ENCODE assay signal across 8 mouse cellular contexts in the genomic region with DNA sequence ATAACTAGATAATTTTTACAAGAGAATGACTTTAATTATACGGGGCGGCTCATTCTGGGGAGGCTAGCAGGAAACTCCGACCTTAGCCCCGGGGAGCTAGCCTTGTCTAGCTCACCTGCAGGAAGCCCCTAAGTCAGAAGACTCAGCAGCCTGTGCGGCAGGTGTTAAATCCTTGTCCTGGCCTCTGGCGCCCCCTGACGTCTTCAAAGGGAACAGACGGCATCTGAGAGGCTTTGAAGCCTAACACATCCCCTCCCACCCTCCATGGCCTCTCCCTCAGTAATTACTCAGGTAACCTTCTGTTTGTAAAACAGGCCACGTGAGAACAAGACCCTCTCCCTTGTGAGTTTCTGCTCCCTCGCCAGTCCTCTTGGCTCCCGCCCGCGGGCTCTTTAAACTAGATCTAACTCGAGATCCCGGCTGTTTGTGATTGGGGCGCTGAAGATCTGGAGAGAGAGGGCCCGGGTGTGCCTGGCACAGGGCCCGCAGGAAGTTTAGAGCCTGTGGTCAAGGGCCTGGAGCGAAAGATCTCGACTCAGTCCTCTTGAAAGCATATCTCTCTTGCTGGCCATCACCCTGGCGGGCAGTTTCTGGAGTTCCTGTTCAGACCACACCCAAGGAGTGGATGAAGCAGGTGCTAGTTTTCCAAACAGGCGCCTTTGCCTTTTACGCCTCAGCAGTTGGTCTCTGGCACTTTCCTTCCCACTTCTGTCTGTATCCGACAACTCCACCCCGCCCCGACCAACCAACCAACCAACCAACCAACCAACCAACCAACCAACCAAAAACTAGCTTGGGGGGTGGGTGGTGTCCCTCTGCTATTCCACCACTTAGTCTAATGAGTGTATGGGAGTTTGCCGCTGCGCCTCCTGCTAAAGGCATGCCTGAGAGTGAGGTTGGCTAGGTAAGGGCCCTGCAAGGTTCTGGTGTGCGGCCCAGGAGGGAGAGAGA. TPM values are rescaled to one million over a fixed set of nuclear protein-coding genes. Genes with fewer than 3 reads are reported as not detected.
DNase-seq lines count a peak whose midpoint lies in the region; ATAC-seq and TF ChIP-seq lines count a peak whose summit lies in the region.

No protein-coding gene starts in this region.

- TF ChIP-seq CTCF in CH12.LX (conservative IDR thresholded peaks at IDR 0.05 in 1 of 2, IDR thresholded peaks at IDR 0.05 in 1 of 2; ENCODE audit: low read depth in 2 of 2, low read length in 2 of 2), result peak; percentile 67 to 94

- peaks cover 36% of the 10 kb centered on the region for H3K27me3 ChIP-seq in CH12.LX (replicated peaks)
- peaks cover 34% of the 10 kb centered on the region for H3K27me3 ChIP-seq in heart, embryonic 14.5 days (ENCODE audit: control insufficient read depth, insufficient read depth, low read length)
- H3K27me3 ChIP-seq in liver, embryonic 15.5 days, result peaks cover 49% of the 10 kb centered on the region
- H3K27me3 ChIP-seq in neural tube, embryonic 12.5 days (replicated peaks), result peaks cover 26% of the 10 kb centered on the region
- peaks cover 14% of the 10 kb centered on the region for H3K27me3 ChIP-seq in stomach, embryonic 16.5 days (ENCODE audit: control insufficient read depth, insufficient read depth, low read length)

- no peak overlapping the region for H3K27ac ChIP-seq in CH12.LX (ENCODE audit: insufficient read depth, low read depth)
- no peak overlapping the region for H3K27ac ChIP-seq in heart, embryonic 14.5 days (replicated peaks in 1 of 2; ENCODE audit: control insufficient read depth in 1 of 2, insufficient read depth in 1 of 2, low read depth in 2 of 2, low read length in 2 of 2)
- H3K27ac ChIP-seq in liver, embryonic 15.5 days (replicated peaks), result no peak overlapping the region
- H3K27ac ChIP-seq in neural tube, embryonic 12.5 days, result no peak overlapping the region
- H3K27ac ChIP-seq in stomach, embryonic 16.5 days (ENCODE audit: low read length), result no peak overlapping the region

- dilution Hi-C loops in CH12.LX (cut with MboI; ENCODE audit: extremely low pct_ligation_motif_present, extremely low pct_unique_long_range_greater_than_20kb, low sequenced_read_pairs), result no loop called here

- TF ChIP-seq RAD21 in CH12.LX (IDR thresholded peaks at IDR 0.05; ENCODE audit: low read depth, low read length), result peak; percentile 95

- TF ChIP-seq EP300 in CH12.LX (IDR thresholded peaks at IDR 0.05; ENCODE audit: low read length), result no peak

- no peak for ATAC-seq in heart, embryonic 14.5 days (ENCODE audit: insufficient number of reproducible peaks, insufficient read depth, low FRiP score, low read depth)
- peak; percentile 47; the same call in 1 of the 2 replicates for ATAC-seq in liver, embryonic 15.5 days (ENCODE audit: insufficient read depth)
- peak; percentile 72 for ATAC-seq in neural tube, embryonic 12.5 days (ENCODE audit: low FRiP score, low read depth)
- peak; percentile 46; the same call in 1 of the 2 replicates for ATAC-seq in stomach, embryonic 16.5 days (ENCODE audit: insufficient read depth, low FRiP score)

- no peaks in the 10 kb centered on the region for H3K79me2 ChIP-seq in CH12.LX (replicated peaks; ENCODE audit: control insufficient read depth, extremely low read depth, insufficient read depth, poor library complexity, severe bottlenecking)

- no peak overlapping the region for H3K9ac ChIP-seq in CH12.LX (ENCODE audit: insufficient read depth, low read depth)
- H3K9ac ChIP-seq in heart, embryonic 14.5 days (ENCODE audit: low read length), result no peak overlapping the region
- H3K9ac ChIP-seq in liver, embryonic 15.5 days, result no peak overlapping the region
- no peak overlapping the region for H3K9ac ChIP-seq in neural tube, embryonic 12.5 days
- H3K9ac ChIP-seq in stomach, embryonic 16.5 days (ENCODE audit: low read length), result no peak overlapping the region

- no peaks in the 10 kb centered on the region for H3K9me3 ChIP-seq in CH12.LX (replicated peaks; ENCODE audit: low read length)
- no peaks in the 10 kb centered on the region for H3K9me3 ChIP-seq in heart, embryonic 14.5 days (ENCODE audit: control insufficient read depth, low read length)
- no peaks in the 10 kb centered on the region for H3K9me3 ChIP-seq in liver, embryonic 15.5 days (replicated peaks)
- H3K9me3 ChIP-seq in neural tube, embryonic 12.5 days, result no peaks in the 10 kb centered on the region
- H3K9me3 ChIP-seq in stomach, embryonic 16.5 days (replicated peaks; ENCODE audit: control insufficient read depth, low read length), result no peaks in the 10 kb centered on the region

- no peak for TF ChIP-seq POLR2A in CH12.LX (IDR thresholded peaks at IDR 0.05; ENCODE audit: low read depth, low read length)

- peak; percentile 78 for DNase-seq in CH12.LX (ENCODE audit: extremely low read depth)
- peak; percentile 31 for DNase-seq in c-Kit-negative CD71-positive TER-119-positive erythroid progenitor cells, embryonic 14.5 days (ENCODE audit: low read depth, low spot score)
- DNase-seq in fibroblast of lung, adult 2 months (ENCODE audit: low read depth), result peak; percentile 22
- peak; percentile 86 for DNase-seq in kidney, postnatal 10 days

- H3K4me3 ChIP-seq in CH12.LX (replicated peaks in 1 of 3; ENCODE audit: low read depth in 2 of 3, low read length in 2 of 3, poor library complexity in 1 of 3), result no peak overlapping the region
- peak overlapping the region in 1 of 2 experiments; percentile 4; a peak in 1 of 4 replicates for H3K4me3 ChIP-seq in heart, embryonic 14.5 days (ENCODE audit: control insufficient read depth in 1 of 2, insufficient read depth in 1 of 2, low read depth in 1 of 2, low read length in 2 of 2)
- H3K4me3 ChIP-seq in liver, embryonic 15.5 days (replicated peaks), result no peak overlapping the region
- H3K4me3 ChIP-seq in neural tube, embryonic 12.5 days, result no peak overlapping the region
- H3K4me3 ChIP-seq in stomach, embryonic 16.5 days (replicated peaks; ENCODE audit: low read length), result peak overlapping the region; percentile 18

- WGBS in heart, embryonic 14.5 days, result 7% methylated on average over 29 of the region's 29 CpGs
- WGBS in liver, embryonic 15.5 days (ENCODE audit: insufficient replicate concordance), result 8% methylated on average over 29 of the region's 29 CpGs
- 17% methylated on average over 29 of the region's 29 CpGs for WGBS in neural tube, embryonic 12.5 days
- WGBS in stomach, embryonic 16.5 days, result 7% methylated on average over 29 of the region's 29 CpGs

- in situ Hi-C loops in CH12.LX (cut with MboI; ENCODE audit: low pct_ligation_motif_present, low pct_unique_long_range_greater_than_20kb, low sequenced_read_pairs), result loop anchor here (5.0 to 25.0 kb wide), 6 partner anchors 150 to 492 kb away; a partner anchor contains a TSS

- H3K36me3 ChIP-seq in CH12.LX (replicated peaks in 1 of 2; ENCODE audit: control insufficient read depth in 1 of 2, insufficient read depth in 1 of 2, low read length in 1 of 2), result no peaks in the 10 kb centered on the region
- no peaks in the 10 kb centered on the region for H3K36me3 ChIP-seq in heart, embryonic 14.5 days (ENCODE audit: control insufficient read depth, insufficient read depth, low read length)
- no peaks in the 10 kb centered on the region for H3K36me3 ChIP-seq in liver, embryonic 15.5 days (replicated peaks)
- H3K36me3 ChIP-seq in neural tube, embryonic 12.5 days, result no peaks in the 10 kb centered on the region
- H3K36me3 ChIP-seq in stomach, embryonic 16.5 days (ENCODE audit: control insufficient read depth, insufficient read depth, low read length), result no peaks in the 10 kb centered on the region

- H3K4me2 ChIP-seq in CH12.LX (ENCODE audit: insufficient read depth, low read depth, poor library complexity, severe bottlenecking), result peak overlapping the region; percentile 68; the same call in 1 of the 2 replicates
- peak overlapping the region; percentile 50 for H3K4me2 ChIP-seq in heart, embryonic 14.5 days (ENCODE audit: low read length)
- peak overlapping the region; percentile 25; the same call in 1 of the 2 replicates for H3K4me2 ChIP-seq in liver, embryonic 15.5 days
- peak overlapping the region; percentile 44 for H3K4me2 ChIP-seq in neural tube, embryonic 12.5 days (replicated peaks)
- H3K4me2 ChIP-seq in stomach, embryonic 16.5 days (ENCODE audit: low read depth, low read length), result peak overlapping the region; percentile 41

- peaks cover 3 to 28% of the 10 kb centered on the region in 2 experiments; a peak in 3 of 4 replicates for H3K4me1 ChIP-seq in CH12.LX (ENCODE audit: control insufficient read depth in 1 of 2, insufficient read depth in 2 of 2)
- no peaks in the 10 kb centered on the region; a peak in 1 of 4 replicates for H3K4me1 ChIP-seq in heart, embryonic 14.5 days (ENCODE audit: control insufficient read depth in 2 of 2, insufficient read depth in 2 of 2, low read length in 2 of 2)
- peaks cover 13% of the 10 kb centered on the region for H3K4me1 ChIP-seq in liver, embryonic 15.5 days (replicated peaks)
- H3K4me1 ChIP-seq in neural tube, embryonic 12.5 days, result no peaks in the 10 kb centered on the region
- no peaks in the 10 kb centered on the region; the same call in 1 of the 2 replicates for H3K4me1 ChIP-seq in stomach, embryonic 16.5 days (ENCODE audit: control insufficient read depth, insufficient read depth, low read length)

TF ChIP-seq in CH12.LX, 34 proteins besides CTCF, POLR2A, EP300 and RAD21 (continues in another document):
- TF ChIP-seq ZC3H11A (IDR thresholded peaks at IDR 0.05; ENCODE audit: low read depth, low read length) (peak; percentile 54), SMC3 (IDR thresholded peaks at IDR 0.05; ENCODE audit: low read depth, low read length) (peak; percentile 78), SIN3A (IDR thresholded peaks at IDR 0.05; ENCODE audit: low read length) (0 out of 2 replicates have a peak, but pooled peaks have one; percentile 14), BHLHE40 (IDR thresholded peaks at IDR 0.05; ENCODE audit: low read depth, low read length) (peak; percentile 65)

RNA-seq across cellular contexts. Expression of a gene that starts 24.4 kb away (rescaled TPM):
- total RNA-seq in CH12.LX (2012; rRNA removed) (0.04 TPM in 1 of 2 replicates, not detected in the other), CH12.LX (2014; rRNA removed) (not detected in 2 replicates)
- not detected in 2 replicates for polyA plus RNA-seq in CH12.LX (2012; ENCODE audit: insufficient read length, low read depth)
- polyA plus RNA-seq in heart, embryonic 14.5 days (2014; fragmentation: Nextera tagmentation; extraction: Ambion mirVana), result 0.18 TPM in 1 of 2 replicates, not detected in the other
- 0.07 and 0.09 TPM in 2 replicates for polyA plus RNA-seq in liver, embryonic 15.5 days (2015; fragmentation: Nextera tagmentation; extraction: Ambion mirVana)
- polyA plus RNA-seq in neural tube, embryonic 12.5 days (2016; fragmentation: Nextera tagmentation; extraction: Ambion mirVana), result 0.29 TPM in 1 of 2 replicates, not detected in the other
- polyA plus RNA-seq in stomach, embryonic 16.5 days (2015; fragmentation: Nextera tagmentation; extraction: Ambion mirVana), result 11.9 and 14.2 TPM in 2 replicates

RNA-seq across cellular contexts. Expression of a gene that starts 26.7 kb away (rescaled TPM):
- total RNA-seq in CH12.LX (2012; rRNA removed) (not detected in 2 replicates), CH12.LX (2014; rRNA removed) (not detected in 2 replicates)
- polyA plus RNA-seq in CH12.LX (2012; ENCODE audit: insufficient read length, low read depth), result 0.06 TPM in 1 of 2 replicates, not detected in the other
- polyA plus RNA-seq in heart, embryonic 14.5 days (2014; fragmentation: Nextera tagmentation; extraction: Ambion mirVana), result 41.1 and 43.3 TPM in 2 replicates
- polyA plus RNA-seq in liver, embryonic 15.5 days (2015; fragmentation: Nextera tagmentation; extraction: Ambion mirVana), result 0.26 and 0.53 TPM in 2 replicates
- 3.3 and 4.7 TPM in 2 replicates for polyA plus RNA-seq in neural tube, embryonic 12.5 days (2016; fragmentation: Nextera tagmentation; extraction: Ambion mirVana)
- 2.5 and 6.1 TPM in 2 replicates for polyA plus RNA-seq in stomach, embryonic 16.5 days (2015; fragmentation: Nextera tagmentation; extraction: Ambion mirVana)

Comparison
In these comparisons a context has a peak if more than half of its experiments do, and no peak if none do; other contexts are left out.
1. DNase-seq: peak in every context shown above with its lines; median percentile 86 in kidney, postnatal 10 days; 78 in CH12.LX; 31 in c-Kit-negative CD71-positive TER-119-positive erythroid progenitor cells, embryonic 14.5 days; 22 in fibroblast of lung, adult 2 months.
2. RNA of a gene that starts 24.4 kb away (polyA plus RNA-seq): 11.9 to 14.2 TPM in stomach, embryonic 16.5 days; 0.29 TPM in neural tube, embryonic 12.5 days, 0.18 TPM in heart, embryonic 14.5 days, not detected in CH12.LX and 0.07 to 0.09 TPM in liver, embryonic 15.5 days; every median in the first group is over 10 times any median in the second.
3. Peak in every context shown above with its lines, with median percentiles within 50 percentile points of each other: H3K4me2 ChIP-seq.